Mouse (Mus musculus) limb, embryonic 14.5 days (tissue): ENCODE data around the gene Erbb4. TPM values are rescaled to one million over a fixed set of nuclear protein-coding genes. Genes with fewer than 3 reads are reported as not detected.

Source experiments
- ATAC-seq: fragments of 200-750 bp; cut with Nextera tagmentation; 2 replicates; pipeline ENCODE4 v1.8.0; 2017; ENCODE audit warnings: low read depth, moderate number of reproducible peaks, moderate TSS enrichment; ENCODE audit not compliant: low FRiP score
- DNase-seq: peaks from one replicate; pipeline ENCODE4 v3.0.0-alpha.2; 2015; ENCODE audit warnings: low spot score
- H3K27ac ChIP-seq: fragments of 300-500 bp; sonication (generic); replicated peaks from 2 replicates; pipeline ENCODE4 v1.5.1; 2014; ENCODE audit warnings: low read depth, mild to moderate bottlenecking, low read length, moderate library complexity, mixed read lengths
- H3K27me3 ChIP-seq: fragments of 300-500 bp; sonication (generic); 2 replicates; pipeline ENCODE4 v1.6.1; 2014; ENCODE audit warnings: low read length, mixed read lengths; ENCODE audit not compliant: control insufficient read depth, insufficient read depth
- H3K36me3 ChIP-seq: fragments of 300-500 bp; sonication (generic); 2 replicates; pipeline ENCODE4 v1.6.1; 2014; ENCODE audit warnings: mild to moderate bottlenecking, low read length, moderate library complexity, mixed read lengths; ENCODE audit not compliant: control insufficient read depth, insufficient read depth
- H3K4me1 ChIP-seq: fragments of 300-500 bp; sonication (generic); 2 replicates; pipeline ENCODE4 v1.6.1; 2014; ENCODE audit warnings: antibody characterized with exemption, low read length, mixed read lengths; ENCODE audit not compliant: control insufficient read depth, insufficient read depth
- H3K4me2 ChIP-seq: fragments of 300-500 bp; sonication (generic); replicated peaks from 2 replicates; pipeline ENCODE4 v1.6.1; 2014; ENCODE audit warnings: low read depth, mild to moderate bottlenecking, low read length, moderate library complexity; ENCODE audit not compliant: severe bottlenecking
- H3K4me3 ChIP-seq: fragments of 300-500 bp; sonication (generic); replicated peaks from 2 replicates; pipeline ENCODE4 v1.5.1; 2014; ENCODE audit warnings: low read length
- H3K9ac ChIP-seq: fragments of 300-500 bp; sonication (generic); 2 replicates; pipeline ENCODE4 v1.6.1; 2014; ENCODE audit warnings: mild to moderate bottlenecking, low read depth, low read length, moderate library complexity; ENCODE audit not compliant: severe bottlenecking
- H3K9me3 ChIP-seq: fragments of 300-500 bp; sonication (generic); 2 replicates; pipeline ENCODE4 v1.6.1; 2016; ENCODE audit warnings: low read length; ENCODE audit not compliant: control insufficient read depth
- POLR2A ChIP-seq: fragments of 200-500 bp; IDR thresholded peaks from 2 replicates; pipeline ENCODE4 v1.8.0; 2012; ENCODE audit warnings: inconsistent platforms, mild to moderate bottlenecking, moderate library complexity, borderline replicate concordance; ENCODE audit not compliant: insufficient read depth, insufficient read length; ENCODE audit errors: extremely low read depth
- WGBS: fragments of 180-500 bp; shearing (Covaris S2); extraction: QIAGEN DNeasy Blood & Tissue Kit; methylation state at CpG from one replicate; pipeline ENCODE4 v1.1.7; 2014; 5-methylcytosine and 5-hydroxymethylcytosine counted together
- polyA plus RNA-seq, 2 experiments: library from polyadenylated mRNA; depleted of rRNA in 1 of 2; stranded (reverse) in 1 of 2; unstranded in 1 of 2; fragments of >200 nt; fragmentation: Nextera tagmentation in 1 of 2; extraction: Ambion mirVana in 1 of 2; gene quantifications; 2 replicates each; pipeline versions ENCODE4 v1.2.1 to v1.2.3; 2012 to 2014

Gene Erbb4
- polyA plus RNA-seq, 2 experiments, result 0.68 to 2.0 TPM

GRCm38 (mm10) chr1:68020020-68020419 lies 1087.8 kb downstream of the Erbb4 start:
- Histone ChIP-seq H3K4me2 (no peak overlapping the region), H3K27ac (no peak overlapping the region), H3K4me3 (no peak overlapping the region), H3K36me3 (no peaks in the 10 kb centered on the region), H3K9me3 (no peaks in the 10 kb centered on the region), H3K27me3 (no peaks in the 10 kb centered on the region), H3K9ac (no peak overlapping the region), H3K4me1 (no peaks in the 10 kb centered on the region)
- ATAC-seq (no peak), DNase-seq (no peak)
- 91% methylated on average over 1 of the region's 1 CpGs for WGBS
- no peak for TF ChIP-seq POLR2A

- Histone ChIP-seq H3K4me3 (no peak overlapping the region), H3K9ac (no peak overlapping the region), H3K27ac (no peak overlapping the region), H3K27me3 (no peaks in the 10 kb centered on the region), H3K9me3 (no peaks in the 10 kb centered on the region), H3K36me3 (no peaks in the 10 kb centered on the region), H3K4me2 (no peak overlapping the region), H3K4me1 (no peaks in the 10 kb centered on the region)
- WGBS, result 88% methylated on average over 3 of the region's 3 CpGs
- DNase-seq (no peak), ATAC-seq (no peak)
- TF ChIP-seq POLR2A, result no peak
Measured at GRCm38 (mm10) chr1:68019618-68020017, 1088.2 kb downstream of the Erbb4 start.
